Mouse (Mus musculus): Measurements from ENCODE around the gene H2al3. TPM values are rescaled to one million over a fixed set of nuclear protein-coding genes. Genes with fewer than 3 reads are reported as not detected.

The H2al3 gene
- polyA plus RNA-seq (2016; fragmentation: Nextera tagmentation; extraction: Ambion mirVana) = not detected in 2 replicates

DNA sequence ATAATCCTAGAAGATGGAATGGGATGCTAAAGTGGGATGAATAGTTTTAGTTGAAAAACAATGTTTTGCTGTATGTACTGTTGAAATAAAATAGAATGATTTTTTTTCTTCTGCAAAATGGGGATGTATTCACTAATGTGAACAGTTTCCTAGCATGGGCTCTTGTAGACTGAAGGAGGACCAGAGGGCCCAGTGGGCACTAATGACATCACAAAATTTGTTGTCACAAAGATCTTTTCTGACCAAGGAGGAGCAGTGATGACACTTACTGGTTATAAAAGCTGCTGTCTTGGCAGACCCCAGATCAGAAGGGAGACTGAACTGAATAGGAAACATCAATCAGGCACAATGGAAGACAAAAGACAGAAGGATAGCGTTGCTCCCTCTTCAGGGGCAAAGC, at the start of gene H2al3:
TSS of gene H2al3 (plus strand) at position 301 of the 400 bp plus-strand sequence.
- no peak within 1 kb of the TSS for H3K4me2 ChIP-seq (replicated peaks)
- no peak for ATAC-seq (ENCODE audit: low FRiP score, low read depth)
- H3K9me3 ChIP-seq = no peaks in the 10 kb centered on the region
- 30% methylated on average over 1 of the region's 1 CpGs for WGBS
- H3K27ac ChIP-seq = no peak within 1 kb of the TSS
- no peak within 1 kb of the TSS for H3K4me3 ChIP-seq
- H3K9ac ChIP-seq = no peak within 1 kb of the TSS
- no peaks in the 10 kb centered on the region for H3K4me1 ChIP-seq
- H3K27me3 ChIP-seq (replicated peaks) = no peaks in the 10 kb centered on the region
- no peaks in the 10 kb centered on the region for H3K36me3 ChIP-seq

- Histone ChIP-seq H3K4me3 (no peak overlapping the region), H3K27ac (no peak overlapping the region), H3K9me3 (no peaks in the 10 kb centered on the region), H3K9ac (no peak overlapping the region), H3K27me3 (replicated peaks) (no peaks in the 10 kb centered on the region), H3K4me2 (replicated peaks) (no peak overlapping the region), H3K4me1 (no peaks in the 10 kb centered on the region), H3K36me3 (no peaks in the 10 kb centered on the region)
- 85% methylated on average over 1 of the region's 1 CpGs for WGBS
- ATAC-seq (ENCODE audit: low FRiP score, low read depth) = no peak
Observed at GRCm38 (mm10) chrX:9810101-9810500, 39.4 kb upstream of the H2al3 start.

DNA sequence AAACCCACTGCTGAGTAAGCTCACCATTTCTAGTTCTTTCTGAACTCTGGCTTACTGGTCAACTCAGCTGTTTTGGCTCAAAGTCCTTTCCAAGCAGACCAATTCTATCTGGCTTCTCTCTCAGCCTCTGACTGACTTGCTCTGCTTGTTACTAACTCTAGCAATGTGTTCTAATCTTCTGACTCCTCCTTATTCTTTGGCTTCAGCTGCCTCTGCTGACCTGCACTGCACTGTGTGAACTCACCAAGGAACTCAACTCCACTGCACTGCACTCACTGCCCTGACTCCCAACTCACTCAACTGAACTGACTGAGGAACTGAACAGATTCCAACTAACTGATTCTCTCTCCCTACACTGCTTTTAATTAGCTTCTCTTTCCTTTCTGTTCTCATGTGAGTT, 37.0 kb upstream of the H2al3 start:
- ATAC-seq (ENCODE audit: low FRiP score, low read depth) = no peak
- H3K9me3 ChIP-seq = no peaks in the 10 kb centered on the region
- H3K36me3 ChIP-seq = no peaks in the 10 kb centered on the region
- no peaks in the 10 kb centered on the region for H3K27me3 ChIP-seq (replicated peaks)
- no peak overlapping the region for H3K9ac ChIP-seq
- H3K4me2 ChIP-seq (replicated peaks) = no peak overlapping the region
- H3K4me3 ChIP-seq = no peak overlapping the region
- no peaks in the 10 kb centered on the region for H3K4me1 ChIP-seq
- no peak overlapping the region for H3K27ac ChIP-seq

DNA sequence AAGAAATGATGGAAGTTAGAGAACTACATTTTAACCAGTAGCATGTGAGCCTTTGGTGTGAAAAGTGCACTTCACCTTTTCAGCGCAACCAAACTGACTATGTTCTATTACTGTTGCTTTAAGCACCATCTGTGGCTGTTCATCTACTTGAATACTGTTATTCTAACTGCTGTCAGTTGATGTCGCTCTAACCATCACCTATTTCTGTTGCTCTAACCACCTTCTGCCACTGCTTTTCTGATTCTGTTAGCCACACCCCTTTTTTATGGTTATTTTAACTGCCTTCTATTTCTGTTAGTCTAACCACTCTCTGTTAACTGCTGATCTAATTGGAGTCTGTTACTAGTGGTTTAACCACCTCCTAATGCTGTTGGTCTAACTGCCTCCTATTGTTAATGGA, 14.7 kb upstream of the H2al3 start:
- Histone ChIP-seq H3K4me2 (replicated peaks) (no peak overlapping the region), H3K9me3 (no peaks in the 10 kb centered on the region), H3K36me3 (no peaks in the 10 kb centered on the region), H3K4me3 (no peak overlapping the region), H3K4me1 (no peaks in the 10 kb centered on the region), H3K27ac (no peak overlapping the region), H3K27me3 (replicated peaks) (no peaks in the 10 kb centered on the region), H3K9ac (no peak overlapping the region)
- ATAC-seq (ENCODE audit: low FRiP score, low read depth) = no peak
- WGBS = 62% methylated on average over 2 of the region's 2 CpGs

- 84% methylated on average over 3 of the region's 3 CpGs for WGBS
- no peak for ATAC-seq (ENCODE audit: low FRiP score, low read depth)
- no peaks in the 10 kb centered on the region for H3K9me3 ChIP-seq
Observed at GRCm38 (mm10) chrX:9846628-9847027, 2.9 kb upstream of the H2al3 start, which contains the start of gene Hypm. Hypm (plus strand) TSS chrX:9846928.

DNA sequence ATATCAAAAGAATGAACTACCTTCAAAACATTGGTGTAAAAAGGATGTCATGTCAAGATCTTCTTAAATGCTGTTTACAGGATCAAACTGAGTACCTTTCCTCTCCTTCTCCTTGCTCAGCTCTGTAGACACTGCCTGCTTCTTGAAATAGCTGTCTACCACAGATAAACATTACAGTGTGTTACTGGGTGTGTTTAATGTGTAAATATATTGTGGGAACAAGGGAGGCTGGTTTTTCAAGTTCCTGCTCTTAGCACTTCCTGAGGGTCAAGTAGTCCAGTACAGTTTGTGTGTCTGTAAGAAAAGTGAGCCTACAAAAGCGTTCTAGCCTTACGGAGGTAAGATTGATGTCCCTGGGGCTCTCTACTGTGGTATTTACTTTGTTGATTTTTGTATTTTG, 12.4 kb downstream of the H2al3 start:
- Histone ChIP-seq H3K9me3 (no peaks in the 10 kb centered on the region), H3K27me3 (replicated peaks) (no peaks in the 10 kb centered on the region), H3K9ac (no peak overlapping the region), H3K4me2 (replicated peaks) (no peak overlapping the region), H3K4me1 (no peaks in the 10 kb centered on the region), H3K4me3 (no peak overlapping the region), H3K27ac (no peak overlapping the region), H3K36me3 (no peaks in the 10 kb centered on the region)
- no peak for ATAC-seq (ENCODE audit: low FRiP score, low read depth)
- 90% methylated on average over 2 of the region's 2 CpGs for WGBS

More at GRCm38 (mm10) chrX:9846628-9847027, 2.9 kb upstream of the H2al3 start, which contains the start of gene Hypm:
- Histone ChIP-seq H3K9ac (no peak within 1 kb of the TSS), H3K36me3 (no peaks in the 10 kb centered on the region), H3K4me3 (no peak within 1 kb of the TSS), H3K27me3 (replicated peaks) (no peaks in the 10 kb centered on the region), H3K27ac (no peak within 1 kb of the TSS), H3K4me2 (replicated peaks) (no peak within 1 kb of the TSS), H3K4me1 (no peaks in the 10 kb centered on the region)

DNA sequence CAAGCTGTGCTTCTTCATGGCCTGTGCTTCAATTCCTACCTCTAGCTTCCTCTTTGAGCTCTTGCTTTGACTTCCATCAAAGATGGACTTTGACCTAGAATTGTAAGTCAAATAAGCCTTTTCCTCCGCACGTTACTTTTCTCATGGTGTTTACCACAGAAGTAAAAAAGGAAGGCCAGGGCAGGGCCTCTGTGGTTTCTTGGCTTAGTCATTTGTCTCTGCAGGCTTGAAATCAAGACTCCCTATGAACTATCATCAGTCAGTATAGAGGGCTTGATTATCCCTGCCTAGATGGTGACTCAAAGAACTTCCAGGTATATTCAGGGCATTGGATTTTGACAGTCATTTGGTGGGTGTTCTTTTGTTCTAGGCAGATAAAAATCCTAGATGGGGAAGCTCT, 26.0 kb downstream of the H2al3 start:
- H3K27me3 ChIP-seq (replicated peaks) = no peaks in the 10 kb centered on the region
- no peak overlapping the region for H3K4me3 ChIP-seq
- H3K9me3 ChIP-seq = no peaks in the 10 kb centered on the region
- no peak for ATAC-seq (ENCODE audit: low FRiP score, low read depth)
- H3K27ac ChIP-seq = no peak overlapping the region
- H3K4me2 ChIP-seq (replicated peaks) = no peak overlapping the region
- no peaks in the 10 kb centered on the region for H3K4me1 ChIP-seq
- WGBS = 99% methylated on average over 2 of the region's 2 CpGs
- no peak overlapping the region for H3K9ac ChIP-seq
- H3K36me3 ChIP-seq = no peaks in the 10 kb centered on the region

DNA sequence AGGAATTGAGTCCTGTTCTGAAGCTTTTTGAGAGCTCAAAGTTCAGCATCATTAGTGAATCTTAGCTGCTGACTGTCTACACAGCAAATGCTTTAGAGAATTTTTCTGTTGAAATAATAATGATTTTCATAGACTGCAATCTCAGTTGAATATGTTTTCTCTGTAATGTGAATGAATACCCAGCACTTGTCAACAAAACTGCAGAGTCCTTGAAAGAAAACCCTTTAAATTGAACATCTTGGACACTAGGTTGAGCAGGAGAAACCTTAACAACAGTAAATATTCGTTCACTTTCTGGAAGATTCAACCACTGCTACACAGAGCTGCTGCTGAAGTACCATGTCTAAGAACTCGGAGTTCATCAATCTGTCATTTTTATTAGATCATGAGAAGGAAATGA, 35.8 kb downstream of the H2al3 start, which contains the start of gene Sytl5:
TSS of gene Sytl5 (plus strand) at position 301 of the 400 bp plus-strand sequence.
- no peak within 1 kb of the TSS for H3K9ac ChIP-seq
- H3K9me3 ChIP-seq = no peaks in the 10 kb centered on the region
- no peaks in the 10 kb centered on the region for H3K4me1 ChIP-seq
- 75% methylated on average over 2 of the region's 2 CpGs for WGBS
- H3K4me2 ChIP-seq (replicated peaks) = no peak within 1 kb of the TSS
- H3K4me3 ChIP-seq = no peak within 1 kb of the TSS
- H3K36me3 ChIP-seq = no peaks in the 10 kb centered on the region
- no peak for ATAC-seq (ENCODE audit: low FRiP score, low read depth)
- no peak within 1 kb of the TSS for H3K27ac ChIP-seq
- no peaks in the 10 kb centered on the region for H3K27me3 ChIP-seq (replicated peaks)

Other genes starting within 250 kb of the H2al3 start
- gene Dynlt3, start 186.7 kb upstream of the H2al3 start, polyA plus RNA-seq (2016; fragmentation: Nextera tagmentation; extraction: Ambion mirVana) = 24.9 and 26.6 TPM in 2 replicates
- not detected in 2 replicates for gene Hypm, start 2.8 kb upstream of the H2al3 start, polyA plus RNA-seq (2016; fragmentation: Nextera tagmentation; extraction: Ambion mirVana)
- 0.22 and 0.34 TPM in 2 replicates for gene Sytl5, start 35.9 kb downstream of the H2al3 start, polyA plus RNA-seq (2016; fragmentation: Nextera tagmentation; extraction: Ambion mirVana)